In genomic region chr17:28280831-28281377, GRCm38 (mm10) we compare ENCODE assay signal across 13 mouse cellular contexts. TPM values are rescaled to one million over a fixed set of nuclear protein-coding genes. Genes with fewer than 3 reads are reported as not detected.
DNase-seq lines count a peak whose midpoint lies in the region; ATAC-seq lines count a peak whose summit lies in the region.
"Had no signal": no experiment of that assay in that cellular context is flagged by ENCODE, and none has a peak within 500 bp of the region (broad histone marks: within the 10 kb centered on the region; RNA-seq: fewer than 3 reads in every experiment).

No protein-coding gene starts in this region.

- H3K27me3 ChIP-seq in heart, embryonic 10.5 days (ENCODE audit: insufficient read depth, poor library complexity, severe bottlenecking), result no peaks in the 10 kb centered on the region
- H3K27me3 ChIP-seq in megakaryocyte, embryonic 14.5 days (replicated peaks), result no peaks in the 10 kb centered on the region
- H3K27me3 ChIP-seq in hindbrain, embryonic 13.5 days, result no peaks in the 10 kb centered on the region
- H3K27me3 ChIP-seq in stomach, embryonic 14.5 days (ENCODE audit: control insufficient read depth, insufficient read depth, low read length), result no peaks in the 10 kb centered on the region
- H3K27me3 ChIP-seq: forebrain, embryonic 15.5 days had no signal

- no peak overlapping the region for H3K4me2 ChIP-seq in hindbrain, embryonic 13.5 days
- H3K4me2 ChIP-seq in stomach, embryonic 14.5 days (replicated peaks; ENCODE audit: low read depth, low read length), result no peak overlapping the region
- H3K4me2 ChIP-seq: forebrain, embryonic 15.5 days had no signal

- H3K4me1 ChIP-seq in heart, embryonic 10.5 days, result peaks cover 44% of the 10 kb centered on the region
- peaks cover 95% of the 10 kb centered on the region for H3K4me1 ChIP-seq in megakaryocyte, embryonic 14.5 days
- peaks cover 47% of the 10 kb centered on the region for H3K4me1 ChIP-seq in hindbrain, embryonic 13.5 days (replicated peaks)
- H3K4me1 ChIP-seq in stomach, embryonic 14.5 days (ENCODE audit: control insufficient read depth, insufficient read depth, low read length), result peaks cover 21% of the 10 kb centered on the region
- H3K4me1 ChIP-seq: forebrain, embryonic 15.5 days had no signal

- intact Hi-C loops in heart, postnatal 14 days (cut with DNase I), result no loop called here

- ATAC-seq in megakaryocyte, adult 5-6 weeks (ENCODE audit: poor library complexity, severe bottlenecking), result no peak
- 0 out of 2 replicates have a peak, but pooled peaks have one; percentile 18 for ATAC-seq in hindbrain, embryonic 13.5 days (ENCODE audit: low FRiP score)
- ATAC-seq in stomach, embryonic 14.5 days (ENCODE audit: insufficient number of reproducible peaks, insufficient read depth, low FRiP score, low read depth), result 0 out of 2 replicates have a peak, but pooled peaks have one; percentile 47
- ATAC-seq: forebrain, embryonic 15.5 days had no signal

- no peak overlapping the region for H3K4me3 ChIP-seq in heart, embryonic 10.5 days
- peak overlapping the region; percentile 76 for H3K4me3 ChIP-seq in megakaryocyte, embryonic 14.5 days (replicated peaks)
- H3K4me3 ChIP-seq in hindbrain, embryonic 13.5 days, result no peak overlapping the region
- no peak overlapping the region for H3K4me3 ChIP-seq in stomach, embryonic 14.5 days (ENCODE audit: low read depth, low read length)
- H3K4me3 ChIP-seq: forebrain, embryonic 15.5 days had no signal

- H3K9ac ChIP-seq in hindbrain, embryonic 13.5 days, result no peak overlapping the region
- no peak overlapping the region for H3K9ac ChIP-seq in stomach, embryonic 14.5 days (replicated peaks; ENCODE audit: low read depth, low read length)
- H3K9ac ChIP-seq: forebrain, embryonic 15.5 days had no signal

- no peaks in the 10 kb centered on the region for H3K9me3 ChIP-seq in heart, embryonic 10.5 days
- H3K9me3 ChIP-seq in megakaryocyte, embryonic 14.5 days, result no peaks in the 10 kb centered on the region
- H3K9me3 ChIP-seq in hindbrain, embryonic 13.5 days, result no peaks in the 10 kb centered on the region
- no peaks in the 10 kb centered on the region for H3K9me3 ChIP-seq in stomach, embryonic 14.5 days (ENCODE audit: control insufficient read depth, low read depth, low read length)
- H3K9me3 ChIP-seq: forebrain, embryonic 15.5 days had no signal

- H3K27ac ChIP-seq in heart, embryonic 10.5 days, result peak overlapping the region; percentile 23
- H3K27ac ChIP-seq in hindbrain, embryonic 13.5 days, result peak overlapping the region; percentile 30; the same call in 1 of the 2 replicates
- no peak overlapping the region for H3K27ac ChIP-seq in stomach, embryonic 14.5 days (ENCODE audit: low read length)
- H3K27ac ChIP-seq: forebrain, embryonic 15.5 days had no signal

- H3K36me3 ChIP-seq in heart, embryonic 10.5 days, result no peaks in the 10 kb centered on the region
- H3K36me3 ChIP-seq in megakaryocyte, embryonic 14.5 days (replicated peaks; ENCODE audit: low read length), result peaks cover 73% of the 10 kb centered on the region
- H3K36me3 ChIP-seq in hindbrain, embryonic 13.5 days, result no peaks in the 10 kb centered on the region
- no peaks in the 10 kb centered on the region for H3K36me3 ChIP-seq in stomach, embryonic 14.5 days (ENCODE audit: control insufficient read depth, insufficient read depth, low read length)
- H3K36me3 ChIP-seq: forebrain, embryonic 15.5 days had no signal

- no peak for DNase-seq in heart, embryonic 10.5 days (ENCODE audit: low spot score)
- no peak for DNase-seq in heart, postnatal 4 days
- no peak for DNase-seq in right cerebral cortex, postnatal 10 days (ENCODE audit: low spot score in 2 of 2)
- DNase-seq in heart, postnatal 14 days, result no peak
- DNase-seq: B cell, adult 2 months; cerebellum, adult 11-12 months; right cerebral cortex, postnatal 4 days; thymus, adult 2 months had no signal

- 54% methylated on average over 5 of the region's 5 CpGs for WGBS in heart, embryonic 10.5 days
- WGBS in hindbrain, embryonic 13.5 days, result 39% methylated on average over 5 of the region's 5 CpGs
- WGBS in stomach, embryonic 14.5 days, result 27% methylated on average over 5 of the region's 5 CpGs

RNA-seq across cellular contexts. Expression of gene Fance, which starts 32.4 kb away (rescaled TPM):
- 25.8 and 30.6 TPM in 2 replicates for polyA plus RNA-seq in heart, embryonic 10.5 days (2016; fragmentation: Nextera tagmentation; extraction: Ambion mirVana)
- total RNA-seq in heart, postnatal 4 days (2021), result 10 to 100 TPM; 18.7 to 19.4 TPM
- 33.1 and 40.3 TPM in 2 replicates for polyA plus RNA-seq in megakaryocyte, embryonic 14.5 days (2012; ENCODE audit: insufficient read depth, low replicate concordance)
- total RNA-seq in megakaryocyte, adult 5-6 weeks (2015), result 11.5 and 11.9 TPM in 2 replicates
- 7.5 and 14.3 TPM in 2 replicates for total RNA-seq in megakaryocyte, adult 5-6 weeks (2017)
- 21.9 and 24.2 TPM in 2 replicates for polyA plus RNA-seq in hindbrain, embryonic 13.5 days (2015; fragmentation: Nextera tagmentation; extraction: Ambion mirVana)
- 26.5 and 29.9 TPM in 2 replicates for polyA plus RNA-seq in stomach, embryonic 14.5 days (2014; fragmentation: Nextera tagmentation; extraction: Ambion mirVana)
- total RNA-seq in heart, postnatal 14 days (2021), result 10 to 100 TPM; 12.8 to 14.2 TPM

RNA-seq across cellular contexts. Expression of gene Rpl10a, which starts 47.4 kb away (rescaled TPM):
- 345 and 365 TPM in 2 replicates for polyA plus RNA-seq in heart, embryonic 10.5 days (2016; fragmentation: Nextera tagmentation; extraction: Ambion mirVana)
- total RNA-seq in heart, postnatal 4 days (2021), result 100 to 1,000 TPM; 663 to 665 TPM
- polyA plus RNA-seq in megakaryocyte, embryonic 14.5 days (2012; ENCODE audit: insufficient read depth, low replicate concordance), result 4,291 and 7,093 TPM in 2 replicates
- total RNA-seq in megakaryocyte, adult 5-6 weeks (2015), result 1,429 and 1,585 TPM in 2 replicates
- 468 and 491 TPM in 2 replicates for total RNA-seq in megakaryocyte, adult 5-6 weeks (2017)
- polyA plus RNA-seq in hindbrain, embryonic 13.5 days (2015; fragmentation: Nextera tagmentation; extraction: Ambion mirVana), result 336 and 366 TPM in 2 replicates
- polyA plus RNA-seq in stomach, embryonic 14.5 days (2014; fragmentation: Nextera tagmentation; extraction: Ambion mirVana), result 797 and 911 TPM in 2 replicates
- 100 to 1,000 TPM; 411 to 471 TPM for total RNA-seq in heart, postnatal 14 days (2021)

RNA-seq across cellular contexts. Expression of gene Ppard, which starts 48.4 kb away (rescaled TPM):
- polyA plus RNA-seq in heart, embryonic 10.5 days (2016; fragmentation: Nextera tagmentation; extraction: Ambion mirVana), result 0.87 and 1.2 TPM in 2 replicates
- 10 to 100 TPM; 21.9 to 22.3 TPM for total RNA-seq in heart, postnatal 4 days (2021)
- 132 and 226 TPM in 2 replicates for polyA plus RNA-seq in megakaryocyte, embryonic 14.5 days (2012; ENCODE audit: insufficient read depth, low replicate concordance)
- total RNA-seq in megakaryocyte, adult 5-6 weeks (2015), result 19.5 and 19.6 TPM in 2 replicates
- total RNA-seq in megakaryocyte, adult 5-6 weeks (2017), result 4.4 and 8.2 TPM in 2 replicates
- polyA plus RNA-seq in hindbrain, embryonic 13.5 days (2015; fragmentation: Nextera tagmentation; extraction: Ambion mirVana), result 1.5 and 2.1 TPM in 2 replicates
- 3.4 TPM in 2 replicates for polyA plus RNA-seq in stomach, embryonic 14.5 days (2014; fragmentation: Nextera tagmentation; extraction: Ambion mirVana)
- 10 to 100 TPM; 37.7 to 39.4 TPM for total RNA-seq in heart, postnatal 14 days (2021)

Comparison
In these comparisons a context has a peak if more than half of its experiments do, and no peak if none do; other contexts are left out.
1. RNA of gene Ppard, which starts 48.4 kb away (polyA plus RNA-seq): 132 to 226 TPM in megakaryocyte, embryonic 14.5 days; 3.4 TPM in stomach, embryonic 14.5 days, 1.5 to 2.1 TPM in hindbrain, embryonic 13.5 days and 0.87 to 1.2 TPM in heart, embryonic 10.5 days; every median in the first group is over 10 times any median in the second.